Mouse (Mus musculus) cerebral cortex, adult 2 months (tissue): ENCODE data around the gene Cradd.

Source experiments
- WGBS: fragments of 180-500 bp; shearing (Covaris S2); methylation state at CpG from one replicate; pipeline ENCODE4 v1.1.7; 2018; 5-methylcytosine and 5-hydroxymethylcytosine counted together

Gene Cradd

GRCm38 (mm10) chr10:95199541-95200269, 124.2 kb downstream of the Cradd start:
- WGBS: 67% methylated on average over 11 of the region's 11 CpGs

GRCm38 (mm10) chr10:95197377-95197776, 126.6 kb downstream of the Cradd start:
- WGBS: 84% methylated on average over 8 of the region's 8 CpGs

GRCm38 (mm10) chr10:95195719-95196118, 128.2 kb downstream of the Cradd start:
- 83% methylated on average over 5 of the region's 5 CpGs for WGBS

- 92% methylated on average over 4 of the region's 4 CpGs for WGBS
Observed at GRCm38 (mm10) chr10:95194776-95195175, 129.2 kb downstream of the Cradd start.

GRCm38 (mm10) chr10:95193875-95194281, 130.1 kb downstream of the Cradd start:
- 44% methylated on average over 11 of the region's 11 CpGs for WGBS

- 60% methylated on average over 3 of the region's 3 CpGs for WGBS
Observed at GRCm38 (mm10) chr10:95191881-95192280, 132.1 kb downstream of the Cradd start.

- 90% methylated on average over 9 of the region's 9 CpGs for WGBS
Observed at GRCm38 (mm10) chr10:95191151-95191655, 132.7 kb downstream of the Cradd start.

GRCm38 (mm10) chr10:95189550-95190211, 134.3 kb downstream of the Cradd start:
- WGBS: 94% methylated on average over 16 of the region's 16 CpGs

GRCm38 (mm10) chr10:95184210-95184609, 139.7 kb downstream of the Cradd start:
- 63% methylated on average over 5 of the region's 5 CpGs for WGBS

- WGBS: 37% methylated on average over 4 of the region's 4 CpGs
Observed at GRCm38 (mm10) chr10:95183051-95183450, 140.9 kb downstream of the Cradd start.

- WGBS: 91% methylated on average over 4 of the region's 4 CpGs
Observed at GRCm38 (mm10) chr10:95182405-95182804, 141.5 kb downstream of the Cradd start.

- 24% methylated on average over 10 of the region's 10 CpGs for WGBS
Observed at GRCm38 (mm10) chr10:95181553-95181952, 142.4 kb downstream of the Cradd start.

- 83% methylated on average over 3 of the region's 3 CpGs for WGBS
Observed at GRCm38 (mm10) chr10:95180900-95181299, 143.0 kb downstream of the Cradd start.

- 85% methylated on average over 8 of the region's 8 CpGs for WGBS
Observed at GRCm38 (mm10) chr10:95180177-95180576, 143.8 kb downstream of the Cradd start.

GRCm38 (mm10) chr10:95178785-95179184, 145.1 kb downstream of the Cradd start:
- 89% methylated on average over 4 of the region's 4 CpGs for WGBS

- WGBS: 74% methylated on average over 26 of the region's 26 CpGs
Observed at GRCm38 (mm10) chr10:95175423-95176120, 148.4 kb downstream of the Cradd start.

GRCm38 (mm10) chr10:95174260-95174659, 149.7 kb downstream of the Cradd start:
- 81% methylated on average over 6 of the region's 6 CpGs for WGBS

GRCm38 (mm10) chr10:95170721-95171354, 153.1 kb downstream of the Cradd start:
- 76% methylated on average over 9 of the region's 9 CpGs for WGBS

- WGBS: 95% methylated on average over 2 of the region's 2 CpGs
Observed at GRCm38 (mm10) chr10:95164949-95165348, 159.0 kb downstream of the Cradd start.

GRCm38 (mm10) chr10:95162691-95163374, 161.1 kb downstream of the Cradd start:
- WGBS: 30% methylated on average over 8 of the region's 8 CpGs

- 75% methylated on average over 9 of the region's 9 CpGs for WGBS
Observed at GRCm38 (mm10) chr10:95159675-95160256, 164.2 kb downstream of the Cradd start.
